Mouse (Mus musculus) right cerebral cortex, postnatal 10 days (tissue): ENCODE data around the gene Eva1a.

Experiments
- DNase-seq, 2 experiments: peaks; one replicate each; pipeline ENCODE4 v3.0.0; 2021; ENCODE audit warnings: low spot score in 2 of 2

The Eva1a gene

GRCm38 (mm10) chr6:82066515-82067081 lies 25.8 kb downstream of the Eva1a start:
- DNase-seq: no peak

GRCm38 (mm10) chr6:82070459-82070858 lies 29.6 kb downstream of the Eva1a start:
- no peak for DNase-seq

DNA sequence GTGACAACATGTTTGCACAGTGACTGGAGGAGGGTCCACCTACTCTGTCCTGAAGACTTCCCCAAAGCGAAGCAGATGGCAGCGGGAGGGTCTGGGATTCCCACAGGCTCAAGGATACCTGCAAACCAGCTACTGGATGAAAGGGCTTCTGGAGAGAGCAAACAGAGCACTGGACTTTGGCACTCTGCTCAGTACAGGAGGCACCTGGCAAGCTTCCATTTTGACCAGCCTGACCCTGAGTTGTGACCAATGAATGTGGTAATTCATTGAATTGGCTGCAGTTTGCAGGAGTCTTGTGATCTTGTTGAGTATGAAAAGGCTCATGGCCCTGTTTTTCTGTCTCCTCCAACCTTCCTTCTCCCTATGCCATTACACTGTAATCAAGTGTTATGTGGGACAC lies 32.2 kb downstream of the Eva1a start:
- DNase-seq: peak; percentile 53

GRCm38 (mm10) chr6:82073567-82073966 lies 32.7 kb downstream of the Eva1a start:
- DNase-seq: no peak

- no peak for DNase-seq
These were observed 35.5 kb downstream of the Eva1a start for GRCm38 (mm10) chr6:82076364-82076763.

GRCm38 (mm10) chr6:82078875-82079274 lies 38.0 kb downstream of the Eva1a start:
- DNase-seq: no peak

- DNase-seq: no peak
These were observed 42.8 kb downstream of the Eva1a start for GRCm38 (mm10) chr6:82083655-82084054.

- DNase-seq: no peak
These were observed 43.4 kb downstream of the Eva1a start for GRCm38 (mm10) chr6:82084235-82084634.

- no peak for DNase-seq
These were observed 44.6 kb downstream of the Eva1a start for GRCm38 (mm10) chr6:82085313-82085908.

DNA sequence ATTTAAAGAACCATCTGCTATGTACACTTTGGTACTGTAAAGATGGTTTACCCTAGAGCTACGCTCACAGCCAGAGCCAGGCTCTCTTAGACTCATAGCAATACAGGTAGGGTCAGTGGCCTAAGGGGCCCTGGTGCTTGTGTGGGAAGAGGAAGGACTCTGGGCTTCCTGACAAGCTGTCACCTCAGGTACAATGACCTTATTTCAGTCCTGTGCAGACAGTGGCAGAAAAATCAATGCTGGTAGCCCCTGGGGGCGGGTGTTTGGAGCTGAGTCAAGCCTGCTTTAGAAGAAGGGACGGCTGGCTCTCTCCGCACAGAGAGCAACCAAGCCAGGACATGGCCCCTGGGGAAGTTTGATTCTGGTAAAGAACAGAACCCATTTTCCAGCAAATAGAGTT lies 47.3 kb downstream of the Eva1a start:
- no peak for DNase-seq

DNA sequence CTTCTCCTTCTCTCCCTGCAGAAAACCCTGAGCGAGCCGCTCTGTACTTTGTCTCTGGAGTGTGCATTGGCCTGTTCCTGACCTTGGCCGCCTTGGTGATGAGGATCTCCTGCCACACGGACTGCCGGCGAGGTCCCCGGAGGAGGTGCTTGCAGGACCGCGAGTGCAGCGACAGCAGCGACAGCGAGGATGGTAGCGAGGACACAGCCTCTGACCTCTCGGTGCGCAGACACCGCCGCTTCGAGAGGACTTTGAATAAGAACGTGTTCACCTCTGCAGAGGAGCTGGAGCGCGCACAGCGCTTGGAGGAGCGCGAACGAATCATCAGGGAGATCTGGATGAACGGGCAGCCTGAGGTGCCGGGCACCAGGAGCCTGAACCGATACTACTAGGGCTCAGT lies 50.9 kb downstream of the Eva1a start:
- DNase-seq: peak in 1 of 2 experiments; percentile 29

GRCm38 (mm10) chr6:82097705-82098104 lies 56.9 kb downstream of the Eva1a start:
- no peak for DNase-seq

DNA sequence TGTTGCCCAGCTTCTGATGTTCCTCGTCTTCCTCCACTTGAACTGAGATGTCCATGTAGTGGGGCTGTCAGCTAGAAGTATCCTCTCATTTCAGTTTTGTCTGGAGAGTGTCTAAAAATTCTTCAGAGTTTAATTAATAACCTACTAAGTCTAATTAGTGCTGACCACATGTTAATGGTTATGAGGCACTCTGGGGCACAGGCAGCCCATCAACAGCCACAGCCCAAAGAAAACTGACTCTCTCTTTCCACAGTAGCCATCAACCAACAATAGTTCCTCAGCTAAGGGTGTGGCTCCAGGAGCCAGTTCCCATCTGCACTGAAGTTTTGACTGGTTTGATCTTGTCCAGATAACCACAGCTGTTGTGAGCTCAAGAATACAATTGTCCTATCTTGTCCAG lies 57.6 kb downstream of the Eva1a start:
- no peak for DNase-seq

DNA sequence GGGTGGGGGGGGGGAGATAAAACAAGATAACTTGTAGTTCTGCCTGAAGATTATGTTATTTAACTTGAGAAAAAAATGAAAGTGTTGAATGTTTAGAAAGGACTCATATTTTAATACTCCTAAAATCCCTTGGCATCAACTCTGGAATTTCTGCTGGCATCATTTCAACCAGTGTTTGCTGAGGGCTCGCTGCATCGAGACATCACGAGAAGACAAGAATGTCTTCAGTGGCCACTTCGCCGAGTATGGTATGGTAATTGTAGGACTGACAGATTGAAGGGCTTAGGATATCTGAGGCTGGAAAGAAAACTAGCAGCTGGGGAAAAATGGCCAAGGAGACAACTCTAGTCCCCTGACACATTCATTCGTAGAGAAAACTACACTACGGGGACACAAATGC lies 69.6 kb downstream of the Eva1a start:
- DNase-seq: no peak

DNA sequence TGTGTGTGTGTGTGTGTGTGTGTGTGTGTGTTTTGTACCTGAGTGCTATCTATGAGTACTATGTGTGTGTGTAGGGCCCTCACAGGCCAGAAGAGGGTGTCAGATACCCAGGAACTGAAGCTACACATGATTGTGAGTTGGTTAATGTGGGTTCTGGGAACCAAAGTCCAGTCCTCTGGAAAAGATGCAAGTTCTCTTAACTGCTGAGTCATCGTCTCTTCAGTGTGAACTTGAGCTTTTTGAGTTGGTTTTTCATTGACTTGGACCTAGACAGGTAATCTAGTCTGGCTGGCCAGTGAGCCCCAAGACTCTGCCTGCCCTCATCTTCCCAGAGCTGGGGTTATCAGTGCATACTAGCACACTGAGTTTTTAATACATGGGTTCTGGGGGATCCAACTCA lies 70.3 kb downstream of the Eva1a start:
- DNase-seq: no peak

DNA sequence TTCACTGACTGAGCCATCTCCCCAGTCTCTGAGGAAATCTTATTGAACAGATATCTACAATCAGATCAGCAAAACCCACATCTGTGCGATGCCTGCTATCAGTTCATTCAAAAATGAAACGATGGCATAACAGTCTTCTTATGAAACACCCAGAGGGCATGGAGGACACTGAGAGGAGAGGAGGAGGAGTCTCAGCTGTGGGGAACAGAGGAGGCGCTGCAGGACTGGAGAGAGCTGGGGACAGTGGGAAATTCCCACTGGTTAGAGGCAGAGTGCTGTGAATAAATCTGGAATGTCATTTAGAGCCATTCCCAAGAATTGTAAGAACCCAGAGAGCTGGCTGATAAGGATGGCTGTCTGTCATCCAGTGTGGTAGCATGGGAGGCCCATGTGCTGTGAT lies 70.7 kb downstream of the Eva1a start:
- no peak for DNase-seq

- no peak for DNase-seq
These were observed 71.6 kb downstream of the Eva1a start for GRCm38 (mm10) chr6:82112127-82113090.

- DNase-seq: no peak
These were observed 74.6 kb downstream of the Eva1a start for GRCm38 (mm10) chr6:82115335-82115965.

- no peak for DNase-seq
These were observed 75.3 kb downstream of the Eva1a start for GRCm38 (mm10) chr6:82116176-82116575.

DNA sequence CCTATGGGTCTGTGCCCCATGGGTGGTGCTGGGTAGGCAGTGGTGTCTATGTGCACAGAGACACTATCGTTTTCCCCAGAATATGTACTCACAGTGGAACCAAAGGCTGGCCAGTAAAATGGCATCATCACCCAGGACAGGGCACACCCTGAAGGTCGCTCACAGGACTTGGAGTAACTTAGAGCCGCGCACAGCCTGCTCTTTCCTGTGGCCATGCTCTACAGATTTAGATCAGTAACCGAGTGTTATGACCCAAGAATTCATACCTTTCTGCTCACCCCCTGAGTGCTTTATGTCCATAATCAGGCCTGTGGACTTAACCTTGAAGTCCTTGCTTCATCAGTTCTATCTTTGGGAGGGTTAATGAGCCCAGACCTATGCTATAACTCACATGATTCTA lies 77.0 kb downstream of the Eva1a start:
- no peak for DNase-seq

DNA sequence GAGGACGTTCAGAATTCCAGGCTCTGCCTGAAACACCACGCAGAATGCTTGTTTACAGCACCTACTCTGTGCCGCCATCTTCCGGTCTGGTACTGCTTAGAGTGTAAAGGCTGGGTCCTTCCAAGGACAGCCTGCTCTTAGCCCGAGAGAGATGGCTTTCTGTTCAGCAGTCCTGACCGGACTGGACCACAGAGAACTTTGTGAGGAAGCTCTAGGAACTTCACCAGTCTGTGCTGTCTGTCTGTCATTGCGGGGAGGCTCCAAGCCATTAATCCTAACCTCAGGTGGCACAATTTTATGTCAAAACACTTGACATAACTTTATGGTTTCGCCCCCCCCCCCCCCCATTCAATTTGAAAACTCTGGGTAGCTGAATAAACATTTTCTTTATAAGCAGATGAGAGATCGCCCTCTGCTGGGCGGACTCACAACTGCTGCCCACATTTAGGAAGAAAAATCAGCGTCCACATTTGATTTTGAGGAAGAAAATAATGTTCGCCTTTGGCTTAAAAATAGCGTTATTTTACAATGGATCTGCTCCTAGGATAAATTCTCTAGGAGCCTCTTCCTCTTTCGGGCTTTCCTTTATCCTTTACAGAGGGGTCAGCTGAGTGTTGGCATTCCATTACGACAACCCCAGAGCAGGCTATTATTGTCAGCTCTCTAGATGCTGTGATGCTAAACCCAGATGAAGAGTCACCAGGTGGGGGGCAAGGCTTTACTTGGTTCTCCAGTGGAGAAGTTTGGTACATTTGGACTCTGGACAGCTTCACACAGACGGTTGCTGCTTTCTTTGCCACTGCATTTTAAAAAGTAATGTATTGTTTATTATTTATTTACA lies 78.7 kb downstream of the Eva1a start:
- peak; percentile 65 to 75 for DNase-seq
